Mouse (Mus musculus): Measurements from ENCODE around the gene Kcnip1.

The Kcnip1 gene

DNA sequence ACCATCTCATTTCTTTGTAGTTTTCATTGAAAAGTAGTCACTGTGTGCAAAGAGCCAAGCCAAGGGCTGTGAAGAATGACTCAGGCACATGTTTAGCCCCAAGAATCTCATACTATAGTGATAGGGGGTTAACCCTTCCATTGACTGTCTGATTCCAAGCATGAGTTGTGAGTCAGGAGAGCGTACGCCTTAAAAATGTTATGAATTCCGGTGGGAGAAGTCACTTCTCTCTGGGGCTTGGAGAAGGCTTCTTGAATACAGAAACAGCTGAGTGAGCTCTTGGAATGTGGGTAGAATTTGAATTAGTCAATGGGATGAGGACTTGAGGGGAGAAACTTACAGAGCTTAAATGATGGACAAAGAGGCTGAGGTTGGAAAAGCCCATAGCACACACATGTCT, 153.9 kb downstream of the Kcnip1 start:
- no peak for DNase-seq (ENCODE audit: low read depth, low spot score)

DNA sequence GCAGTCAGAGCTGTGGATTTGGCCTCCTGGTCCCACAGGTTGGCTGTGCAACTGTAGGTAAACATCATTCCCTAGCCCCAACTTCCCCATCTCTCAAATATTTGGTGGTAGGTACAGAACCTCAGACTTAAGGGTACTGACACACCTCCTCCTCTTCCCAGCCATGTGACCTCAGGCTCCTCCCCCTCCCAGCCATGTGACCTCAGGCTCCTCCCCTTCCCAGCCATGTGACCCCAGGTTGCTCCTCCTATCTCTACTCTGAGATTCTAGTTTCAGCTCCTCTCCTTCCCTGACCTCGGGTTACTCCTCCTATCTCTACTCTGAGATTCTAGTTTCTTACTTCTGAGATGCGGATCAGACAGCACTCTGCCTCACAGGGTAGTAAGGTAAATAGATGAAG, 163.2 kb downstream of the Kcnip1 start:
- DNase-seq (ENCODE audit: low read depth, low spot score) = no peak

GRCm38 (mm10) chr11:33827829-33828206, 165.1 kb downstream of the Kcnip1 start:
- DNase-seq (ENCODE audit: low read depth, low spot score) = peak; percentile 22

GRCm38 (mm10) chr11:33827085-33827828, 165.7 kb downstream of the Kcnip1 start:
- DNase-seq (ENCODE audit: low read depth, low spot score) = peak; percentile 30

- DNase-seq (ENCODE audit: low read depth, low spot score) = no peak
Observed at GRCm38 (mm10) chr11:33824739-33825138, 168.2 kb downstream of the Kcnip1 start.

GRCm38 (mm10) chr11:33821331-33821730, 171.6 kb downstream of the Kcnip1 start:
- DNase-seq (ENCODE audit: low read depth, low spot score) = no peak

DNA sequence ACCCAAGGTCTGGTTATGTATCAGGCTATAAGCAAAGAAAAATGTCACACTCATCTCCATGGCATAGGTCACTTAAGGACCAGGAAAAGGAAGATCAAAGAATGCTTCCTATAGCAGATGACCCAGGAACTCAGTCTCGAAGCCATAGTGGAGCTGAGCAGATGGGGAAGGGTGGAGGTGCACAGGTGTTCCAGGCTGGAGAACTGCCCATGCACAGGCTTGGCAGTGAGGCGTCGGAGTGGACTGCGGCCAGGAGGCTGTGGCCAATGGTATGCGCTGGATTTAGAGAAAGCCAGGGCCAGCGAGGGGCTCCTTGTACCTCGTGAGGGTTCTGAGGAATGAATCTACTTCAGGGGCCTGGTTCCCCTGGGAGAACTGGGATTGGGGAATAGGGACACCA, 172.1 kb downstream of the Kcnip1 start:
- DNase-seq (ENCODE audit: low read depth, low spot score) = no peak

DNA sequence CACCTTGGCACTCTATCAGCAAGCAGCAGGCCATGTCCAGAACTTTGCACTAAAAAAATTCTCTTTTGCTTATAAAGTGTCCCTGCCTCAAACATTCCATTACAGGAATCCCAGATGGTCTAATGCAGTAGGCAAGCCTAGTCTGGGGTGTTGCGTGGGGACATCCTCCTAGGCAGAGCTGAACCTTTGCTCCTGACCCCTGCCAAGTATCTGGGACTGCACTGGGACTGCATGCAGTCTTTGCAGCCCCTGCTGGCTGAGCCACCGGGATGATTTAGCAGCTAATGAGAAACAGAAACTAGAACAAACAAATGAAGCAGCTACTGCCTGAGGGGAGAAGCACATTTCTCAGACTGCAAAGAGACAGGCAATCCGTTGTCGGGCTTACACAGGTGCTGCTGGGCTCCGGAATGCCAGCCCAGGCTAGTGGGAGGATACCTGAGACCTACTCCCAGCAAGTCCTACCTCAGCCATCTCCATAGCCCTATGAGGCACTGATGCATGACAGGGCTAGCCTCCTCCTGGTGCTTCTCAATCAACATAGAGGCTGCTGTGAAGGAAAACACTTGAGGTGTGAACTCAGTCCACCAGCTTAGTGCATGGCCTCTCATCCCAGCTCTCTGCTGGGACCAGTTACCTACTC, 174.0 kb downstream of the Kcnip1 start:
- no peak for DNase-seq (ENCODE audit: low read depth, low spot score)

GRCm38 (mm10) chr11:33816020-33816419, 176.9 kb downstream of the Kcnip1 start:
- DNase-seq (ENCODE audit: low read depth, low spot score) = no peak

- no peak for DNase-seq (ENCODE audit: low read depth, low spot score)
Observed at GRCm38 (mm10) chr11:33810105-33810504, 182.8 kb downstream of the Kcnip1 start.

GRCm38 (mm10) chr11:33803093-33803492, 189.9 kb downstream of the Kcnip1 start:
- DNase-seq (ENCODE audit: low read depth, low spot score) = no peak

- DNase-seq (ENCODE audit: low read depth, low spot score) = no peak
Observed at GRCm38 (mm10) chr11:33800436-33801088, 192.4 kb downstream of the Kcnip1 start.

DNA sequence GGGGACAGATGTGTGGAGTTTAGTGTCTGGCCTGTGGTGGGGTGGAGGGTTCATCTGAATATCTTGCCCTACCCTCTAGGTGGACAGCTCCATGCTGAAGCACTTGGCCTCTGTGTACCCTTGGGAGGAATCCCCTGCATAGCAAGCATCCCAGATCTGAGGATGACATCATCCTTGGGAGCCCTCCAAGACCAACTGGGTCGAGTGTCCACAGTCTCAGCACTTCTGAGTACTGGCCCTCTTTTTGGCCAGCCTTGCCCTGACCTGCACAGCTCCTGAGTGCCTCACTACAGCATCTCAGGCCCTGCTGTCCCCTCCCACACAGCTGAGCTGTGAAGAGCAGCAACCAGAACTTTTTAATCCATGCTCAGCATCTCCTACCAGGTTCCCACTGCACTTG, 193.0 kb downstream of the Kcnip1 start:
- no peak for DNase-seq (ENCODE audit: low read depth, low spot score)

DNA sequence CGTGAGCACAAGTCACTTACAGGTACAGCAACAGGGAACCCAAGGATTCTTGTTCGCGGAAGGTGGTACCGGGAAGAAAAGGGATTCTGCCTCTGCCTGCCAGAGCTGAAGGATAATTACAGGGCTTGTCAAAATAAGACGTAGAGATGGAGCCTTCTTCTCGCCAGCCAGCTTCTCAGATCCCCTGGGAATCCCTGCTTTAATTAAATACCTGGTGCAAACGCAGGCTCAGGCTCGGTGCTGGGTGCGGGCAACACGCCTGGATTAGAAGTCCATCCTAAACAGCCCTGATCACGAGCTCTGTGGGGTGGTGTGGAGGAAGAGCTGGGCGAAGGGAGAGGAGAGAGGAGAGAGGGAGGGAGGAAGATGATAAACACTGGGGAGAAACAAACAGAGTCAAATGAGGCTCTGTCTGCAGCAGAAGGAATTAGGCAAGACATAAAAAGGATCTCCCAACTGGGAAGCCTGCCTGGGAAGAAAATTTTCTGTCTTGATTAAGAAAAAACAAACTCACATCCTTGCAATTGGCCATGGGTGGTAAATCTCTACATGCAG, 194.8 kb downstream of the Kcnip1 start:
- DNase-seq (ENCODE audit: low read depth, low spot score) = no peak

DNA sequence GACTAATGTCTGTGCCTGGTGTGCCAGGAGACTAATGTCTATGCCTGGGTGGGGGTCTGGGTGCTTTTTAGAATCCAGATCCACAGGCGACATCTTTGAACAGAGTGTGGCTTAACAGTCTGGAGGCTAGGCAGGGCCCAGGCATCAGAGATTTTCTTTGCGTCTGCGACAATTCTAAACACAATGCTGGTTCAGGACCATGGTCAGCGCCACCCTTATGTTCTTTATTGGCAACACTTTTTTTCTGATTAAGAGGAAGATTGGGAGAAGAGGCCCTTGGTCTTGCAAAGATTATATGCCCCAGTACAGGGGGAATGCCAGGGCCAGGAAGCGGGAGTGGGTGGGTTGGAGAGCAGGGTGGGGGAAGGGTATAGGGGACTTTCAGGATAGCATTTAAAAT, 205.6 kb downstream of the Kcnip1 start:
- DNase-seq (ENCODE audit: low read depth, low spot score) = no peak

DNA sequence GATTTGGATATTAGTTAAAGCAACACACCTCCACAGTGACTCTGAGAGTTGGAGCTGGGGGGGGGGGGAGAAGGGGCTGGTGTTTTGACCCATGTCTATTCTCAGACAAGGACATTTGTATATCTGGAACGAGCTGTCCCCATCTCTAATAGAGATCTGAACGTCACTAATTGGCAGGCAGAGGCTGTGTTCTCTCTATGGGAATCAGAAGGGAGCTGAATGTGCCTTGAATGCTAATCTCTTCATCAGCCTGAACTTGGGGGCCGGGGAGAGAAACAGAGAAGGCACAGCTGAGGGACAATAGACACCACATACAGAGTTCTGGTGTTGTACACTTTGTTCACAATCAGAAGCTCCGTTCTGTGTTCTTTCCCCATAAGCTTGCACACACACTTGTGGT, 206.4 kb downstream of the Kcnip1 start:
- no peak for DNase-seq (ENCODE audit: low read depth, low spot score)

- DNase-seq (ENCODE audit: low read depth, low spot score) = no peak
Observed at GRCm38 (mm10) chr11:33781561-33781971, 211.4 kb downstream of the Kcnip1 start.

- DNase-seq (ENCODE audit: low read depth, low spot score) = no peak
Observed at GRCm38 (mm10) chr11:33780263-33780662, 212.7 kb downstream of the Kcnip1 start.

DNA sequence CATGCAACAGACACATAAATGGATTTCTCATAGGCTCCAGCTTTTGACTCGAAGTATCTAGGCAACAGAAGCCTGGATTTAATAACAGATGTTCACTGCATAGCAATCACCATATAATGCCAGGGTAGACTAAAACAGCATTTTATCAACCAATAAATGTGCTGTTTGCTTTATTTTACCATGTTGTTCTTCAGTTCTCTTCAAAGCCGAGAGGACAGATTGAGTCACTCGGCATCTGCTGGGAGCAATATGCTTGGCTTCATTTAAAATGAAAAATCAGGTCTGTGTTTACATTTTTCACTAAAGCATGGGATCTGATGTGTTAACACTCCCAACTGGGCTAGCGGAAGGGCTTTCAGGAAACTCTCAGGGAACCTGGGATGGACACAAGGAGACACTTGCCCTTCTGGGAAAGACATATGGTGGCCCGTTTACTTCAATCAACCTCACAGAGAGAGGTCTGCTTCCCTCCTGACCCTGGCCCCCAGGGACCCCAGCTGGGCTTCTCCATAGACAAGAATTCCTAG, 220.3 kb downstream of the Kcnip1 start:
- DNase-seq (ENCODE audit: low read depth, low spot score) = peak; percentile 50

DNA sequence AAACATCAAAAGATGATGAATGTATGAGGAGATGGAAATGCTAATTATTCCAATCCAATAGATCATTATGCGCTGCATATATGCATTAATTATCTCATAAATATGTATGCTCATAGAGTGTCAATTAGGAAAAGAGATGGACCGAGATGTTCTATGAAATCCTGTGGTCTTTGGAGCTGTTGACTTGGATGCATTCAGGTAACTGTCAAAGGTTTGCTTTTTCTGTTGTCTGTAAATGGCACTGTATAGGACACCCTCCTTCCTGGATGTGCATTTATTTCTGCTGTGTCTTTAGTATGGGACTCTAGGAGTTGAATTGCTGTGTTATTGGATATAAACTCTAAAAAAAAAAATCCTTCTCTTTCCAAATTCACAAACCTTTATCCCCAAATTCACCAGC, 220.9 kb downstream of the Kcnip1 start:
- no peak for DNase-seq (ENCODE audit: low read depth, low spot score)

DNA sequence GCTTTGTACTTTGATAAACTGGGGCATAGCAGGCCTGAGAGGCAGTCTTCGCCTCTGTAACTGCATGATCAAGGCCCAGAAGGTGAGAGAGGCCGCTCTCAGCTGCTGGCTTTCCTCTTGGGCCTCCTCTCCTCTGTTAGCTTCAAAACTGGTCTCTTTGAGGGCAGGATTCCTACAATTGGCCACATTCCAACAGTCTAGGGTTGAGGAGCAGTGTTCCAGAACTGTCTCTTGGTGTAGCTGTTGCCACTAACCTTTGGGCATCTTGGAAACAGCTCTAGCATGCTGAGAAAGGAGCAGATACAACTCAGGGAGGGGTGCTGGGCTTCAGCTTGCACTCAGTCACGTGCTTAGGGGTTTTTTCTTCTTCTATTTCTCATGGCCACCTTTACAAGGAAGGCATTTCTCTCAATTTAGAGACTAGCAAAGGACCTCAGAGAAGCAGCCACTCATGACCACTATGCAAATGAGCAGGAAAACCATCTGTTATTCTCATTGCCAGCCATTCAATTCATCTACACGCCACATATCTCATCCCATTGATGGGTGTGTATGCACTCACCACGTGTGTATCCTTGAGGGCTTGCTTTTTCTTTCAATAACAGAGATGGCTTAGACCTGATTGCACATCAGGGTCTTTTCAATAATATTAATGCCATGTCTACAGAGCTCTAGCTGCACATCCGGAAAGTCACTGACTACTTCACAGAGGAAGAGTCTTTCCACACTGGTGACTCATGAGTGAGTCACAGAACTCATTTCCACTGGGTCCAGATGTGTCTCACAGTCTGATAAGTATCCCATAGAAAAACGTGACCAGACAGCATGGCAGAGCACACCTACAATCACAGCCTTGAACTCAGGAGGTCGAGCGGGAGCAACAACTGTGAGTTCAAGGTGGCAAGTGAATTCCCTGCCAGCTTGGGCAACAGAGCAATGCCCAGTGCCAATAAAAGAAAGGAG, 225.7 kb downstream of the Kcnip1 start:
- DNase-seq (ENCODE audit: low read depth, low spot score) = no peak

Data from brain, embryonic 18.5 days (tissue).